Mouse (Mus musculus) heart, embryonic 12.5 days (tissue): ENCODE results near the gene Tcaim. TPM values are rescaled to one million over a fixed set of nuclear protein-coding genes. Genes with fewer than 3 reads are reported as not detected.
A peak's percentile ranks its signal among the peaks of the same experiment; 100 is the strongest.

ENCODE experiments used
- ATAC-seq: fragments of 200-750 bp; cut with Nextera tagmentation; 2 replicates; pipeline ENCODE4 v1.8.0; 2017; ENCODE audit warnings: moderate TSS enrichment, moderate library complexity; ENCODE audit not compliant: insufficient number of reproducible peaks, low FRiP score
- H3K27ac ChIP-seq: fragments of 300-500 bp; sonication (generic); 2 replicates; pipeline ENCODE4 v1.5.1; 2016; ENCODE audit warnings: mild to moderate bottlenecking, moderate library complexity; ENCODE audit not compliant: poor library complexity, severe bottlenecking
- H3K27me3 ChIP-seq: fragments of 300-500 bp; sonication (generic); replicated peaks from 2 replicates; pipeline ENCODE4 v1.6.1; 2016; ENCODE audit warnings: mild to moderate bottlenecking, moderate library complexity
- H3K36me3 ChIP-seq: fragments of 300-500 bp; sonication (generic); 2 replicates; pipeline ENCODE4 v1.6.1; 2016; ENCODE audit warnings: mild to moderate bottlenecking, moderate library complexity
- H3K4me1 ChIP-seq: fragments of 300-500 bp; sonication (generic); replicated peaks from 2 replicates; pipeline ENCODE4 v1.6.1; 2016; ENCODE audit warnings: mild to moderate bottlenecking
- H3K4me2 ChIP-seq: fragments of 300-500 bp; sonication (generic); 2 replicates; pipeline ENCODE4 v1.6.1; 2016; ENCODE audit warnings: mild to moderate bottlenecking, moderate library complexity
- H3K4me3 ChIP-seq: fragments of 300-500 bp; sonication (generic); 2 replicates; pipeline ENCODE4 v1.5.1; 2016; ENCODE audit warnings: mild to moderate bottlenecking
- H3K9ac ChIP-seq: fragments of 300-500 bp; sonication (generic); 2 replicates; pipeline ENCODE4 v1.6.1; 2016; ENCODE audit warnings: mild to moderate bottlenecking, moderate library complexity
- H3K9me3 ChIP-seq: fragments of 300-500 bp; sonication (generic); replicated peaks from 2 replicates; pipeline ENCODE4 v1.6.1; 2016; ENCODE audit warnings: mild to moderate bottlenecking, moderate library complexity
- WGBS: fragments of 180-500 bp; shearing (Covaris S2); methylation state at CpG from one replicate; pipeline ENCODE4 v1.1.7; 2016; 5-methylcytosine and 5-hydroxymethylcytosine counted together
- polyA plus RNA-seq: library from polyadenylated mRNA; unstranded; fragments of >200 nt; fragmentation: Nextera tagmentation; extraction: Ambion mirVana; gene quantifications from 2 replicates; pipeline ENCODE4 v1.2.1, GENCODE M21; 2016

Tcaim gene
- polyA plus RNA-seq, result 4.6 and 5.5 TPM in 2 replicates

DNA sequence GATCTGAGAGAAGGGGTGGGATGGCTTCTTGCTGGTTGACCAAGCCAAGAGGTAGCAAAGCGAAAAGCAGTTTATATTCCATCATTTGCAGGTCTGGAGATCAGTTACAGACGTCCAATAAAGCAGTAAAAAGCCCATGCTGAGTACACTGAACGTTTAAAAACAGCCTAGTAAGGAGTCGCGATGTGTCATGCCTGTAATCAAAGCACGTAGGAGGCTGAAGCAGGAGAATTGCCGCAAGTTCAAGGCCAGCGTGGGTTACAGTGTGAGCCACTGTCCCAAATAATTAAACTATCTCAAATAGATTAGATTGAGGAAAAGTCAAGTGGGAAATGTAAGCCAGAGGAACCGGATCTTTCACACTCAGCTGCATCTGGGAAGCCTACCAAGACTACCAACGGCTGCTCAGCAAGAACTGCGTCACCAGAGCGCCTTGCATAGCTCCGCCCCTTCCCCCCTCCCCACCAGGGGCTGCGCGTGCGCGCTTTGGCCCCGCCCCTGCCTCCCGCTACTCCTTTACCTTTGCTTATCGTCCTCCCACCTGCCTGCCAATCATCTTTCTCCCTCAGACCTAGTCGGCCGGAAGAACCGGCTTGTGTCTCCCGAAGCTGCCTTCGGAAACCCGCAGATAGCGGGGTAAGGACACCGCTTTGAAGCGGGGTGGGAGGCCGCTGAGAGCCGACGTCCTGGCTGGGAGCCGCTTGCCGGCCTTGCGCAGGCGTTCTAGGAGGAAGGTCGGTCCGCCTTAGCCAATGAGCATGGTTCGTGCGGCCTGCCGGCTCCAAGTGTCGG, at the start of gene Tcaim:
Tcaim (plus strand) TSS at position 487 of the 792 bp plus-strand sequence.
- H3K36me3 ChIP-seq, result no peaks in the 10 kb centered on the region
- 6% methylated on average over 42 of the region's 42 CpGs for WGBS
- H3K4me2 ChIP-seq, result peak within 1 kb of the TSS; percentile 97
- H3K4me3 ChIP-seq, result peak within 1 kb of the TSS; percentile 77
- H3K9me3 ChIP-seq, result no peaks in the 10 kb centered on the region
- peak within 1 kb of the TSS; percentile 89 for H3K27ac ChIP-seq
- peak within 1 kb of the TSS; percentile 92 for H3K9ac ChIP-seq
- peaks cover 20% of the 10 kb centered on the region for H3K4me1 ChIP-seq
- 0 out of 2 replicates have a peak, but pooled peaks cover under 1% of the 10 kb centered on the region for H3K27me3 ChIP-seq
- peak; percentile 98 for ATAC-seq

- ATAC-seq, result no peak
- WGBS, result 48% methylated on average over 2 of the region's 2 CpGs
- Histone ChIP-seq H3K27me3 (no peaks in the 10 kb centered on the region), H3K9ac (no peak overlapping the region), H3K4me1 (no peaks in the 10 kb centered on the region), H3K4me3 (no peak overlapping the region), H3K4me2 (no peak overlapping the region), H3K9me3 (peaks cover 4% of the 10 kb centered on the region; the same call in 1 of the 2 replicates), H3K36me3 (no peaks in the 10 kb centered on the region), H3K27ac (no peak overlapping the region)
Measured at GRCm38 (mm10) chr9:122757614-122758013, 47.7 kb upstream of the Tcaim start.

GRCm38 (mm10) chr9:122760111-122760510, 45.2 kb upstream of the Tcaim start:
- Histone ChIP-seq H3K27ac (no peak overlapping the region), H3K27me3 (no peaks in the 10 kb centered on the region), H3K9me3 (peaks cover 3% of the 10 kb centered on the region; the same call in 1 of the 2 replicates), H3K9ac (no peak overlapping the region), H3K4me2 (no peak overlapping the region), H3K4me3 (no peak overlapping the region), H3K36me3 (no peaks in the 10 kb centered on the region), H3K4me1 (no peaks in the 10 kb centered on the region)
- no peak for ATAC-seq

GRCm38 (mm10) chr9:122785231-122785630, 20.1 kb upstream of the Tcaim start:
- no peak overlapping the region for H3K4me2 ChIP-seq
- H3K36me3 ChIP-seq, result no peaks in the 10 kb centered on the region
- no peaks in the 10 kb centered on the region; the same call in 1 of the 2 replicates for H3K27me3 ChIP-seq
- ATAC-seq, result no peak
- no peaks in the 10 kb centered on the region for H3K9me3 ChIP-seq
- WGBS, result 79% methylated on average over 5 of the region's 5 CpGs
- no peak overlapping the region for H3K9ac ChIP-seq
- H3K4me1 ChIP-seq, result no peaks in the 10 kb centered on the region
- no peak overlapping the region for H3K27ac ChIP-seq
- H3K4me3 ChIP-seq, result no peak overlapping the region

DNA sequence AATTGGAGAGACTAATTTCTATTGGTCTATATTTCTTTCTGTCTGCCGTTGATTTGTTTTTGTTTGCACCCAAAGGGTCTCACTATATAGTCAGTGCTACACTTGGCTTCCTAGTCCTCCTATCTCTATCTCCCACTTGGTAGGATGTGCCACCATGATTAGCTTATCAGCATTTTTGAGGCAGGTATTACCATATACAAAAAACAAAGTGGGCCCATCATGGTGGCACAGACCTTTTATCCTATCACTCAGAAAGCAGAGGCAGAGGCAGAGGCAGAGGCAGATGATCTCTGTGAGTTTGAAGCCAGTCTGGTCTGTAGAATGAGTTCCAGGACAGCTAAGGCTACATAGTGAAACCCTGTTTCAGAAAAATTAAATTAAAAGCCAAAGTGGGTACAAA, 18.8 kb upstream of the Tcaim start:
- no peaks in the 10 kb centered on the region for H3K4me1 ChIP-seq
- H3K27me3 ChIP-seq, result no peaks in the 10 kb centered on the region; the same call in 1 of the 2 replicates
- H3K4me2 ChIP-seq, result no peak overlapping the region
- WGBS, result 91% methylated on average over 1 of the region's 1 CpGs
- no peak overlapping the region for H3K9ac ChIP-seq
- no peak overlapping the region for H3K4me3 ChIP-seq
- ATAC-seq, result no peak
- no peaks in the 10 kb centered on the region for H3K9me3 ChIP-seq
- no peaks in the 10 kb centered on the region for H3K36me3 ChIP-seq
- H3K27ac ChIP-seq, result no peak overlapping the region

DNA sequence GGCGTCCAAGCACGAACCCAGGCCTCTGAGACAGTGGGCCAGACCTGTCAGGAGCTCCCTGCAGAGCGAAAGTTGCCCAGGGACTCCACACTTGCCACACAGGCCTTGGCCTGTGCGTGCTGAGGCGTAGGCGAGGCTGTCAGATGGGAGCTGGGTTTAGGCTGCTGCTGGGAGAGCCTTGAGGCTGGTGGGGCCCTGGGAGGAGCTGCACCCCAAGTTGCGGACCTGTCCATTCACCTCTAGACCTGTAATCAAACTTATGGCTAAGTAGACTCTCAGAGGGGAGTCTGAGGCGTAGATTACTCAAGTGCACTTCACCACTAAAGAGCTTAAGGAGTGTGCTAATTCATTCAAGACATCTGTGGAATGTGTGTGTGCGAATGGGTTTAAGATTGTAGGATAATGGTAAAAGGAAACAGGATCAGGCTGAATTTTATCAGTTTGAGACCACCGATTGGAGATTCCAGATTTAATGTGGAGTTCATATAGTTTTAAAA, 554 bp downstream of the Tcaim start:
- 5% methylated on average over 10 of the region's 10 CpGs for WGBS
- H3K4me2 ChIP-seq, result peak overlapping the region; percentile 97
- peaks cover 23% of the 10 kb centered on the region for H3K4me1 ChIP-seq
- ATAC-seq, result no peak
- no peaks in the 10 kb centered on the region for H3K9me3 ChIP-seq
- peak overlapping the region; percentile 89 for H3K27ac ChIP-seq
- peak overlapping the region; percentile 92 for H3K9ac ChIP-seq
- no peaks in the 10 kb centered on the region for H3K27me3 ChIP-seq
- H3K4me3 ChIP-seq, result peak overlapping the region; percentile 77
- no peaks in the 10 kb centered on the region for H3K36me3 ChIP-seq

- no peak for ATAC-seq
- H3K4me3 ChIP-seq, result no peak overlapping the region
- 85% methylated on average over 2 of the region's 2 CpGs for WGBS
Measured at GRCm38 (mm10) chr9:122807186-122807585, 1.8 kb downstream of the Tcaim start.

DNA sequence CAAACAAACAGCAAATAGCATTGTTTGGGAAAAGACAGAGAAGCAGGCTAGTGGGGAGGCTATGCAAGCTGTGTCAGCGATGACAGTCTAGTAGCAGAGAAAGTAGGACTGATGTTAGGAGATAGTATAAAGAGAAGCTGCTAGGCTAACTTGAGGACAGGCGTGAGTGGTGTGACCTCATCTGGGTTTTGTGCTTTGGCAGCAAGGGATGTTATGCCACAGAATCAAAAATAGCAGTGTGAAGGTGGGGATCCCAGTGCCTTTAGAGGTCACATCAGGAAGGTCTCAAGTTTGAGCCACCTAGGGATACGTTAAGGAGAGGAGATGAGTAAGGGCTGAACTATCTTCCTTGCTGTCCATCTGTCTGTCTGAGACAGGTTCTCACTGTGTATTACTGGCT, 4.9 kb downstream of the Tcaim start:
- H3K9me3 ChIP-seq, result no peaks in the 10 kb centered on the region

More at GRCm38 (mm10) chr9:122807186-122807585, 1.8 kb downstream of the Tcaim start:
- Histone ChIP-seq H3K36me3 (no peaks in the 10 kb centered on the region), H3K27me3 (no peaks in the 10 kb centered on the region), H3K9me3 (no peaks in the 10 kb centered on the region), H3K4me1 (peaks cover 23% of the 10 kb centered on the region), H3K9ac (no peak overlapping the region), H3K27ac (no peak overlapping the region), H3K4me2 (no peak overlapping the region)

GRCm38 (mm10) chr9:122812386-122812785, 7.0 kb downstream of the Tcaim start:
- no peak for ATAC-seq
- no peaks in the 10 kb centered on the region for H3K27me3 ChIP-seq
- no peaks in the 10 kb centered on the region for H3K9me3 ChIP-seq
- H3K27ac ChIP-seq, result no peak overlapping the region
- H3K4me2 ChIP-seq, result no peak overlapping the region
- peaks cover 11% of the 10 kb centered on the region; the same call in 1 of the 2 replicates for H3K36me3 ChIP-seq
- H3K4me3 ChIP-seq, result no peak overlapping the region
- peaks cover 12% of the 10 kb centered on the region for H3K4me1 ChIP-seq
- 80% methylated on average over 5 of the region's 5 CpGs for WGBS
- H3K9ac ChIP-seq, result no peak overlapping the region

More for the DNA sequence above, 4.9 kb downstream of the Tcaim start:
- 49% methylated on average over 3 of the region's 3 CpGs for WGBS
- no peak overlapping the region; the same call in 1 of the 2 replicates for H3K4me2 ChIP-seq
- H3K9ac ChIP-seq, result no peak overlapping the region
- H3K27me3 ChIP-seq, result no peaks in the 10 kb centered on the region
- H3K27ac ChIP-seq, result no peak overlapping the region
- no peak for ATAC-seq
- no peak overlapping the region for H3K4me3 ChIP-seq
- H3K4me1 ChIP-seq, result peaks cover 23% of the 10 kb centered on the region
- peaks cover 11% of the 10 kb centered on the region; the same call in 1 of the 2 replicates for H3K36me3 ChIP-seq

DNA sequence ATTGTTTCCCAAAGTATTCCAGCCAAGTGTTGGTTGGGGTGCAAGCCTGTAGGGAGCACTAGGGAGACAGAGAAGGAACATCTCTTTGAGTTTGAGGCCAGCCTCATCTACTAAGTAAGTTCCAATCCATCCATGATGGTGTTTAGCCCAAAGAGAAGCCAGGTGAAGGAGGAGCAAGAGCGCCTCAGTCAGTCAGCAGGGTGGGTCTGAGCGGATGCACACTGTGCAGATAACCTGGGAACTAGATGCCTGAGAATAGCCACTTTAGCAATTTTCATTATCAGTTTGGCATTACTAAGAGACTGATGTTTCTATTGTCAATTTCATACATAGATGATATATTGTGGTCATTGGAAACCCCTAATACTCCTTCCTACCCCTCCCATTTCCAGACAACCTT, 9.4 kb downstream of the Tcaim start:
- 89% methylated on average over 2 of the region's 2 CpGs for WGBS
- no peak for ATAC-seq
- no peak overlapping the region for H3K9ac ChIP-seq
- no peak overlapping the region for H3K4me3 ChIP-seq
- H3K36me3 ChIP-seq, result peaks cover 17% of the 10 kb centered on the region; the same call in 1 of the 2 replicates
- H3K4me1 ChIP-seq, result peaks cover 6% of the 10 kb centered on the region
- no peak overlapping the region for H3K27ac ChIP-seq
- H3K27me3 ChIP-seq, result no peaks in the 10 kb centered on the region
- H3K4me2 ChIP-seq, result no peak overlapping the region
- H3K9me3 ChIP-seq, result no peaks in the 10 kb centered on the region

DNA sequence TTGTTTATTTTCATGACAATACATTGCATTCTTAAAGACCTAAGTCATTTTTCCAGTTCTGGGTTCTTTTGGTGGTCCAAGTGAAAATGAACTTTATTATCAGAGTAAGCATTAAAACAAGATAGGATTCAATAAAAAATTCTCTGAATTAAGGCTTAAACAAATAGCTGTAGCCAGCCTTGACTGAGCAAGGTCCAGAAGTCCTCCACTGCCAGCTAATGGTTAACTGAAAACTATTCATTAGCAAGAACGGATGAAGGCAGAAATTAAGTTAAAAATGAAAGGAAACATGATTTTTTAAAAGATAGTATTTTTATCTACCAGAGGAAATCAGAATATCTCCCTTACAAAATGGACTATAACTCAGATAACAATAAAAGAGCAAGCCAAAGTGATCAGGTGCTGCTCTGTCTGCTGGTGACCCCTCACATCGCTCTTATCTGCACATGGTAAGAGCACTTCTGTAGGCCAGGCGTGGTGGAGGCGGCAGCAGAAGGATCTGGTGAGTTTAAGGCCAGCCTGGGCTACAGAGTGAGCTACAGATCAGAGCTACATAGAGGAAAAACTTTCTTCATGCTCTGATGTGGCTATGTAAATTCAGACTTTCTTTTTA, 10.0 kb downstream of the Tcaim start:
- Histone ChIP-seq H3K27me3 (no peaks in the 10 kb centered on the region), H3K4me2 (no peak overlapping the region), H3K36me3 (peaks cover 20% of the 10 kb centered on the region), H3K9me3 (no peaks in the 10 kb centered on the region), H3K27ac (no peak overlapping the region), H3K4me3 (no peak overlapping the region), H3K9ac (no peak overlapping the region), H3K4me1 (peaks cover 2% of the 10 kb centered on the region)
- 62% methylated on average over 4 of the region's 4 CpGs for WGBS
- ATAC-seq, result no peak
